Comparison of ENCODE assay signal across 26 mouse cellular contexts in genomic region chr3:53792541-53792940, GRCm38 (mm10). TPM values are rescaled to one million over a fixed set of nuclear protein-coding genes. Genes with fewer than 3 reads are reported as not detected.
DNase-seq lines count a peak whose midpoint lies in the region; TF ChIP-seq lines count a peak whose summit lies in the region.
"Had no signal": no experiment of that assay in that cellular context is flagged by ENCODE, and none has a peak within 500 bp of the region (broad histone marks: within the 10 kb centered on the region; RNA-seq: fewer than 3 reads in every experiment).

No protein-coding gene starts in this region.

- intact Hi-C loops in gastrocnemius, adult 2 months (cut with DNase I), result no loop called here

- no peak overlapping the region for H3K4me3 ChIP-seq in gastrocnemius, adult 2 months
- H3K4me3 ChIP-seq: embryonic facial prominence, embryonic 13.5 days; embryonic facial prominence, embryonic 15.5 days; erythroblast, embryonic 14.5 days; forebrain, embryonic 10.5 days; forebrain, embryonic 12.5 days had no signal

- peak; percentile 37 for DNase-seq in gastrocnemius, adult 2 months
- DNase-seq in gastrocnemius, adult 8-10 months (ENCODE audit: low spot score in 2 of 2), result no peak
- peak; percentile 79 for DNase-seq in heart, adult 11 months
- DNase-seq in heart, adult 8-10 months (ENCODE audit: low spot score), result no peak
- DNase-seq in gastrocnemius, postnatal 25 days, result peak; percentile 46
- DNase-seq in skeletal muscle tissue, adult 2 months (ENCODE audit: low read depth, low spot score), result peak; percentile 61
- no peak for DNase-seq in spleen, postnatal 4 days (ENCODE audit: low spot score in 2 of 2)
- DNase-seq: adrenal gland, adult 2 months; adrenal gland, postnatal 10 days; adrenal gland, postnatal 25 days; cerebellum, adult 11 months; cerebellum, adult 18-20 months; cerebellum, adult 8-10 months; cerebellum, adult 9-11 months; cerebellum, postnatal 14 days; cerebellum, postnatal 36 days; embryo, embryonic 11 days had no signal

- TF ChIP-seq CTCF in gastrocnemius, adult 2 months (IDR thresholded peaks at IDR 0.05), result no peak

- H3K27ac ChIP-seq in gastrocnemius, adult 2 months, result peak overlapping the region; percentile 28; the same call in 1 of the 2 replicates
- H3K27ac ChIP-seq: embryonic facial prominence, embryonic 13.5 days; embryonic facial prominence, embryonic 15.5 days; forebrain, embryonic 10.5 days; forebrain, embryonic 12.5 days had no signal

RNA-seq across cellular contexts. Expression of gene Gm10985, which starts 52.3 kb away (rescaled TPM):
- not detected for total RNA-seq in gastrocnemius, adult 2 months (2021)
- total RNA-seq in gastrocnemius, adult 8-10 months (2022), result not detected
- total RNA-seq in heart, adult 8-10 months (2022), result not detected
- total RNA-seq in gastrocnemius, postnatal 25 days (2021), result not detected
- total RNA-seq: adrenal gland, adult 2 months; adrenal gland, postnatal 10 days; adrenal gland, postnatal 25 days; adrenal gland, postnatal 4 days; common myeloid progenitor, adult 5-6 weeks; ES-E14; MEL had no signal

Comparison
In these comparisons a context has a peak if more than half of its experiments do, and no peak if none do; other contexts are left out.
1. DNase-seq: peak in gastrocnemius, adult 2 months (single experiment), heart, adult 11 months (single experiment), gastrocnemius, postnatal 25 days (single experiment) and skeletal muscle tissue, adult 2 months (single experiment); none in gastrocnemius, adult 8-10 months (0 of 2), heart, adult 8-10 months (single experiment) and spleen, postnatal 4 days (0 of 2).